Comparison of ENCODE assay signal across 25 mouse cellular contexts in the genomic region with DNA sequence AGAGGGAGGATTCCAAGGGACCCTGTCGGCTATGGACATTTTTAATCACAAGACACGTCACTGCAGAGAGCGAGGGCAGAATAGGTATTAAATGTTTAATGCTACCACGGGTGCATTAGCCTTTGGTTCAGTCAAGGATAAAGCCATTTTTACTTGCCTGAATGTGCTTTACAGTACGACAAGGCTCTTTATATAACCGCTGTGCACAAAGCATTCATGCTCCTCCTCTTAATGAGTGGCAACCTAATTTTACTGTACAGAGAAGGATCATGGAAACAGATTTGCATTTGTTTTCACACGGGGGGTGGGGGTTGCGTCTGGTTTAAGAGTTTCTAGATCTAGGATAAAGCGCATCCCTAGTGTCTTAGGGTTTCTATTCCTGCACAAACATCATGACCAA.
"Had no signal": no experiment of that assay in that cellular context is flagged by ENCODE, and none has a peak within 500 bp of the region (broad histone marks: within the 10 kb centered on the region; RNA-seq: fewer than 3 reads in every experiment).

No protein-coding gene starts in this region.

- H3K27ac ChIP-seq: intestine, embryonic 15.5 days; kidney, embryonic 15.5 days; limb, embryonic 10.5 days; limb, embryonic 13.5 days; liver, embryonic 12.5 days; liver, embryonic 15.5 days; midbrain, embryonic 15.5 days; neural tube, embryonic 12.5 days; stomach, postnatal 0 days had no signal

- H3K27me3 ChIP-seq: intestine, embryonic 15.5 days; kidney, embryonic 15.5 days; limb, embryonic 13.5 days; liver, embryonic 15.5 days; midbrain, embryonic 15.5 days; neural tube, embryonic 12.5 days had no signal

- ATAC-seq: intestine, embryonic 15.5 days; liver, embryonic 12.5 days; midbrain, embryonic 15.5 days had no signal

- H3K36me3 ChIP-seq: intestine, embryonic 15.5 days; kidney, embryonic 15.5 days; limb, embryonic 10.5 days; liver, embryonic 12.5 days; liver, embryonic 15.5 days had no signal

- H3K4me3 ChIP-seq: intestine, embryonic 15.5 days; kidney, embryonic 15.5 days; limb, embryonic 10.5 days; limb, embryonic 13.5 days; liver, embryonic 12.5 days; liver, embryonic 15.5 days; midbrain, embryonic 15.5 days; neural tube, embryonic 12.5 days had no signal

- H3K9ac ChIP-seq: intestine, embryonic 15.5 days; kidney, embryonic 15.5 days; limb, embryonic 13.5 days; liver, embryonic 12.5 days; liver, embryonic 15.5 days; midbrain, embryonic 15.5 days; neural tube, embryonic 12.5 days had no signal

- H3K4me1 ChIP-seq: intestine, embryonic 15.5 days; kidney, embryonic 15.5 days; limb, embryonic 10.5 days; limb, embryonic 13.5 days; liver, embryonic 12.5 days; liver, embryonic 15.5 days; midbrain, embryonic 15.5 days; neural tube, embryonic 12.5 days had no signal

- H3K4me2 ChIP-seq: intestine, embryonic 15.5 days; kidney, embryonic 15.5 days; limb, embryonic 13.5 days; liver, embryonic 12.5 days; liver, embryonic 15.5 days; midbrain, embryonic 11.5 days; midbrain, embryonic 15.5 days; neural tube, embryonic 12.5 days had no signal

- H3K9me3 ChIP-seq: intestine, embryonic 15.5 days; kidney, embryonic 15.5 days; limb, embryonic 10.5 days; limb, embryonic 13.5 days; liver, embryonic 12.5 days; liver, embryonic 15.5 days; midbrain, embryonic 15.5 days; neural tube, embryonic 12.5 days had no signal

- DNase-seq: kidney, adult 11 months; kidney, adult 8-10 months; kidney, postnatal 10 days; kidney, postnatal 36 days; layer of hippocampus, postnatal 36 days; liver; lung, adult 2 months; lung, postnatal 14 days; lung, postnatal 4 days; right cerebral cortex, adult 18-20 months; right cerebral cortex, postnatal 14 days; right cerebral cortex, postnatal 4 days; thymus, adult 2 months; thymus, postnatal 14 days; thymus, postnatal 4 days had no signal
